9 mouse cellular contexts compared by ENCODE assay signal in genomic region chr13:36295848-36296247, GRCm38 (mm10).
DNase-seq lines count a peak whose midpoint lies in the region; ATAC-seq and TF ChIP-seq lines count a peak whose summit lies in the region.
"Had no signal": no experiment of that assay in that cellular context is flagged by ENCODE, and none has a peak within 500 bp of the region (broad histone marks: within the 10 kb centered on the region; RNA-seq: fewer than 3 reads in every experiment).

No protein-coding gene starts in this region.

- no peak overlapping the region for H3K4me2 ChIP-seq in hindbrain, postnatal 0 days (ENCODE audit: low read depth, low read length)
- H3K4me2 ChIP-seq: liver, embryonic 15.5 days had no signal

- no peaks in the 10 kb centered on the region for H3K9me3 ChIP-seq in hindbrain, postnatal 0 days (ENCODE audit: low read length)
- H3K9me3 ChIP-seq: liver, embryonic 15.5 days had no signal

- no peak for TF ChIP-seq CTCF in gastrocnemius, adult 2 months (IDR thresholded peaks at IDR 0.05)
- no peak for TF ChIP-seq CTCF in hindbrain, postnatal 0 days (IDR thresholded peaks at IDR 0.05; ENCODE audit: low read depth)

- intact Hi-C loops in gastrocnemius, adult 2 months (cut with DNase I), result no loop called here
- intact Hi-C loops in left cerebral cortex, postnatal 36 days (cut with DNase I), result no loop called here

- no peak overlapping the region; the same call in 1 of the 2 replicates for H3K4me3 ChIP-seq in gastrocnemius, adult 2 months
- H3K4me3 ChIP-seq in hindbrain, postnatal 0 days (ENCODE audit: low read length), result no peak overlapping the region
- H3K4me3 ChIP-seq: liver, embryonic 15.5 days had no signal

- ATAC-seq in hindbrain, postnatal 0 days, result peak; percentile 75

- peak; percentile 51 to 68 for DNase-seq in cerebellum, postnatal 10 days
- no peak for DNase-seq in cerebellum, adult 9-11 months
- peak; percentile 86 for DNase-seq in Muller cell, postnatal 12 days (ENCODE audit: inconsistent ontology term)
- DNase-seq in gastrocnemius, adult 2 months, result peak; percentile 40
- peak; percentile 79 for DNase-seq in hindbrain, postnatal 0 days (ENCODE audit: low spot score)
- DNase-seq in left cerebral cortex, postnatal 36 days (ENCODE audit: low spot score in 2 of 2), result peak; percentile 30 to 39
- peak; percentile 43 to 58 for DNase-seq in right cerebral cortex, adult 2 months (ENCODE audit: low spot score in 2 of 2)
- no peak for DNase-seq in embryo, embryonic 10 days (ENCODE audit: low spot score)

- no peaks in the 10 kb centered on the region for H3K27me3 ChIP-seq in hindbrain, postnatal 0 days (ENCODE audit: insufficient read depth, low read length)
- H3K27me3 ChIP-seq: liver, embryonic 15.5 days had no signal

- 0 out of 2 replicates have a peak, but pooled peaks cover 4% of the 10 kb centered on the region for H3K4me1 ChIP-seq in hindbrain, postnatal 0 days (ENCODE audit: insufficient read depth, low read length)
- H3K4me1 ChIP-seq: liver, embryonic 15.5 days had no signal

- WGBS in hindbrain, postnatal 0 days, result 23% methylated on average over 6 of the region's 6 CpGs

- no peaks in the 10 kb centered on the region for H3K36me3 ChIP-seq in hindbrain, postnatal 0 days (ENCODE audit: insufficient read depth, low read length)
- H3K36me3 ChIP-seq: liver, embryonic 15.5 days had no signal

- H3K9ac ChIP-seq in hindbrain, postnatal 0 days (replicated peaks; ENCODE audit: low read length), result no peak overlapping the region
- H3K9ac ChIP-seq: liver, embryonic 15.5 days had no signal

- 0 out of 2 replicates have a peak overlapping the region, but pooled peaks have one; percentile 7 for H3K27ac ChIP-seq in gastrocnemius, adult 2 months
- no peak overlapping the region for H3K27ac ChIP-seq in hindbrain, postnatal 0 days
- H3K27ac ChIP-seq: liver, embryonic 15.5 days had no signal

Comparison
In these comparisons a context has a peak if more than half of its experiments do, and no peak if none do; other contexts are left out.
1. DNase-seq: peak in cerebellum, postnatal 10 days (2 of 2), Muller cell, postnatal 12 days (single experiment), gastrocnemius, adult 2 months (single experiment), hindbrain, postnatal 0 days (single experiment), left cerebral cortex, postnatal 36 days (2 of 2) and right cerebral cortex, adult 2 months (2 of 2); none in cerebellum, adult 9-11 months (single experiment) and embryo, embryonic 10 days (single experiment).